Mouse (Mus musculus): ENCODE measurements at regions not wholly inside any gene's neighbourhood (a gene's known extent, or its start where the extent isn't known, plus 50 kb on each side); places are given as distances from the start of the nearest gene placed in this dataset.
"Not testable (repeated sequence)": the region's sequence is repeated elsewhere in the genome, so short reads cannot be mapped to it uniquely, and the experiment has no call there.

DNA sequence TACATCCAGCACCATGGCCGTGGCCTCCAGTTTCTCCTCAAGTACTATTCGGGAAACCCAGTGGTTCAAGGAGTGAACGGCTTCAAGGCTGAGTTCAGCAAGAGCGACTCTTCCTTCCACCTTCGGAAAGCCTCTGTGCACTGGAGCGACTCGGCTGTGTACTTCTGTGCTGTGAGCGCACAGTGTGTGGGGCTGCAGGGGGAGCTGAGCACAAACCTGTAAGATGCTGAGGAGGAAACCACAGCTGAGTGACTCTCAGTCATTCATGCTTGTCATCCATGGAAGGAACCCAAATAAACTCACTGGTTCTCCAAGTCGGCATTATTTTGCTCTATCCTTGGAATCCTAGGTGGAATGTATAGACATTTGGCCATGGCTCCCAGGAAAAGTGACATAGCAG lies 297.1 kb upstream of the Olfr1507 start:
- in situ Hi-C loops (cut with MboI; ENCODE audit: low sequenced_read_pairs) = not testable (repeated sequence)

- in situ Hi-C loops (cut with MboI; ENCODE audit: low sequenced_read_pairs) = not testable (repeated sequence)
Observed at GRCm38 (mm10) chr14:52791828-52792227, 296.3 kb upstream of the Olfr1507 start.

GRCm38 (mm10) chr14:52782832-52783231 lies 287.3 kb upstream of the Olfr1507 start:
- in situ Hi-C loops (cut with MboI; ENCODE audit: low sequenced_read_pairs) = not testable (repeated sequence)

DNA sequence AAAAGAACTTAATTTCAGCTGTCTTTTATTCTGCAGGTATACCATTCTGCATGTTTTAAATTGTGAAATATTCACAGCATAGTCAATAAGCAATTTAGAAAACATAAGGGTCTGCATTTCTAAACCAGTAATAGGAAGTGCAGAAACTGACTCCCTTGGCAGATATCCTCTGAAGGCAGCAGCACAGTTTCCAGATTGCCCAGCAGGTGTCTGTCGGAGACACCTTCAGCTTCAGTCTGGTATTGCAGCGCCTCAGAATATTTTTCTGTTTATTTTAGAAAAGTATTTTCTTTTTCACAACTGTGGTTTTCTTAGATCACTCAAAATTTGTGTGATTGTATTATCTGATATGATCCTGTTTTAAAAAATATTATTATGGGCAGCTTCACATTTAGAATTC lies 280.3 kb upstream of the Olfr1507 start:
- in situ Hi-C loops (cut with MboI; ENCODE audit: low sequenced_read_pairs) = not testable (repeated sequence)

DNA sequence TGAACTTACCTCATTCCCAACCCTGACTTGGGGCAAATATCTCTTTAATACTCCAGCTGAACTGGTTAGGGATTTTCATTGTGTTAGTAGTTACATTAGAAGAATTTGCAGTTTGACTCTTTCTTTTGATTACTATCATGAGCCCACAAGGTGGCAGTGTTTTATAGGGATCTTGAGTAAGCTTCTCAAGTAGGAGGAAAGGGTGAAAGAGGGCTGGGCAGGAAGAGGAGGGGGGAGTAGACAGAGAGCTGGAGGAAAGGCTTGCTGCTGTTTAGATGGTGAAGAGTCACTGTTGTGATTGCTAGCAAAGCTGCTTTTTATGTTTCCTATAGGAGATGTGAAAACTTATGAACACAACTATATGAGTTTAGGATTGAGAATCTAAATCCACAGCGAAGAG lies 273.9 kb upstream of the Olfr1507 start:
- in situ Hi-C loops (cut with MboI; ENCODE audit: low sequenced_read_pairs) = not testable (repeated sequence)

GRCm38 (mm10) chr14:52752159-52752558 lies 256.6 kb upstream of the Olfr1507 start:
- in situ Hi-C loops (cut with MboI; ENCODE audit: low sequenced_read_pairs) = not testable (repeated sequence)

- in situ Hi-C loops (cut with MboI; ENCODE audit: low sequenced_read_pairs) = not testable (repeated sequence)
Observed at GRCm38 (mm10) chr14:52726680-52727079, 231.1 kb upstream of the Olfr1507 start.

DNA sequence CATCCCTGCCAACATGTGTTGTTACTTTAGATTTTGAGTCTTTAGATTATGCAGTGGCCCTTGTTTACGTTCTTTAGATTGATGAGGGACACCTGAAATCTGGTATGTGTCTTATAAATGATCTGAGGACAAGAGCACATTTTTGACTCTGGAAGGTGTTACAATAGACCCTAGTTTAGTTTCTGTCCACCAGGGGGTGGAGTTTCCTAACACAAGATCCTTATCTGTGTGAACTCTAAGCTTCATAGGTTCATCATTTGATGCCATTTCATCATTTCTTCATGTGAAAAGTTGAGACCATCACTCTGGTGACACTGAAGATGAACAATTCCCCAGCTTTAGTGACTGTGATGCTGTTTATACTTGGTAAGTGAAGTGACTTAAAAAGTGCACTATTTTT lies 229.4 kb upstream of the Olfr1507 start:
- in situ Hi-C loops (cut with MboI; ENCODE audit: low sequenced_read_pairs) = not testable (repeated sequence)

DNA sequence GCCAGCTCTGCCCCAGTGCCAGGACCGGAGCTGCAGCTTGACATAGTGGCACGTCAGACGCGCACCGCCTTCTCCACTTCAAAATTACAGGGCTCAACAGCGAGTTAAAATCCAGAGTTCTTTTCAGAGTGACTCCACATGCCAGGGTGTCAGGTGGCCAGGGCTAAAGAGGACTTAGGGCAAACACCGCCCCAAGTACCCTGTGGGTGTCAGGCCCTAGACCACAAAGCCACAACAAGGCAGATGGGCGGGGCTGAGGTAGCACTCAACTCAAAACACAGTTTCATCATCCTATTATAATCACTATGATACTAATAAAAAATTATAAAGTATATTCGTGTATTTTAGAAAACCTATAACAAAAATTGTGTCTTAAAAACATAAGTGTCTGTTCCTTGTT lies 225.1 kb upstream of the Olfr1507 start:
- in situ Hi-C loops (cut with MboI; ENCODE audit: low sequenced_read_pairs) = no loop called here

- in situ Hi-C loops (cut with MboI; ENCODE audit: low sequenced_read_pairs) = not testable (repeated sequence)
Observed at GRCm38 (mm10) chr14:52700851-52701250, 205.3 kb upstream of the Olfr1507 start.

DNA sequence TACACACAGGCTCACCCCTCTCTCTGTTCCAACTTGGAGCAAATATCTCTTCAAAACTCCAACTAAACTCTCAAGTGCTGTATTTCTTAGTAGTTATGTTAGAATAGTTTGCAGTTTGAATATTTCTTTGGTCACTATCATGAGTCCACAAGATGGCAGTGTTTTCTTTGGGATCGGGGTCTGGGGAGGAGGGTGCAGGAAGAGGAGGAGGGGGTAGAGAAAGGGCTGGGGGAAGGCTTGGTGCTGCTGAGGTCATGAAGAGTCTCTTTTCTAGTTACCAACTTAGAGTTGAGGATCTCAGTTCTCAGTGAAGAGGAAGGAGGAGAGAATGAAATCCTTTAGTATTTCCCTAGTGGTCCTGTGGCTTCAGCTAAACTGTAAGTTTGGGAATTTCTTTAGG lies 188.1 kb upstream of the Olfr1507 start:
- in situ Hi-C loops (cut with MboI; ENCODE audit: low sequenced_read_pairs) = not testable (repeated sequence)

DNA sequence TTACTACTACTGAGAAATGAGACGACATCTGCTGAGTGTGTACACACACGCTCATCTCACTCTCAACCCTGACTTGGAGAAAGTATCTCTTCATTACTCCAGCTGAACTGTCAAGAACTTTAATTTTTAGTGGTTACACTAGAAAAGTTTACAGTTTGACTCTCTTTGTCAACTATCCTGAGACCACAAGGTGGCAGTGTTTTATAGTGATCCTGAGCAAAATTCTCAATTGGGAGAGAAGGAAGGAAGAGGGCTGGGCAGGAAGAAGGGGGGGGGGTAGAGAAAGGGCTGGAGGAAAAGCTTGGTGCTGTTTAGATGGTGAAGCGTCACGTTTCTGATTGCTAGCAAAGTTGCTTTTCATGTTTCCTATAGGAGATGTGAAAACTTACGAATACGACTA lies 158.8 kb upstream of the Olfr1507 start:
- in situ Hi-C loops (cut with MboI; ENCODE audit: low sequenced_read_pairs) = no loop called here

- in situ Hi-C loops (cut with MboI; ENCODE audit: low sequenced_read_pairs) = no loop called here
Observed at GRCm38 (mm10) chr14:52638179-52638578, 142.6 kb upstream of the Olfr1507 start.

- in situ Hi-C loops (cut with MboI; ENCODE audit: low sequenced_read_pairs) = no loop called here
Observed at GRCm38 (mm10) chr14:52622184-52622583, 126.6 kb upstream of the Olfr1507 start.

GRCm38 (mm10) chr14:52580319-52580718 lies 84.8 kb upstream of the Olfr1507 start:
- in situ Hi-C loops (cut with MboI; ENCODE audit: low sequenced_read_pairs) = no loop called here

DNA sequence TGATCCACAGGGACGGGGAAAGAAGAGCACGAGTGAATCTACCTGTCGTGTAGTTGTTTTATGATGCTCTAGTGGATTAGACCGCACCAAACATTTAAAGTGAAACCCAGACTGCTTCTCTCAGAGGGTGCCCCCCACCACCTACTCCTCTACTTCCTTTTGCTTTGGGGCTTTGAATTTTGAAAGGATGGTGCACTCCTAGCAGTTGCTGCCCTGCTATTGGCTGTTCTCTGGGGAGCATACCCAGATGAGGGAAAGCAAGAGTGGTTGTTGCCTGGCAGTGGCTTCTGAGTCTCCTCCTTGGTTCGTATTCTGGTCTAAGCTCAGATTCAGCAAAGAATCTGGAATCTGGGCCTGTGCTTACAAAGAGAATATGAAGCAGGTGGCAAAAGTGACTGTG lies 71.4 kb upstream of the Olfr1507 start:
- in situ Hi-C loops (cut with MboI; ENCODE audit: low sequenced_read_pairs) = no loop called here

DNA sequence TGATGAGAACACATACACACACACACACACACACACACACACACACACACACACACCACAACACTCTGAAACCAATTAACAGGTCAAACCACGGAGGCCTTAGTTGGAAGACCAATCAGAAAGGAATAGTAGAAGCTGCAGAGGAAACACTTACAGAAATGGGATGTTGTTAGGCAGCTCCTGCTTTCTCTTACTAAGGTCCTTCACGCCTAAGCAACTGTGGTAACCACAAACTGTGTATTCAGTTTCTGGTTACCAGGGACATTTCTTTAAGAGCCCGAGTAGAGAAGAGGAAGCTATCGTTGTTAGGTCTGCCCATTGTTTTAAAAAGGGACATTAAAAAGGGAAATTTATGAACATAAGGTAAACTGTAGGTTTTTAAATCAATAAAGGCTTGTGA lies 70.1 kb upstream of the Olfr1507 start:
- in situ Hi-C loops (cut with MboI; ENCODE audit: low sequenced_read_pairs) = no loop called here

DNA sequence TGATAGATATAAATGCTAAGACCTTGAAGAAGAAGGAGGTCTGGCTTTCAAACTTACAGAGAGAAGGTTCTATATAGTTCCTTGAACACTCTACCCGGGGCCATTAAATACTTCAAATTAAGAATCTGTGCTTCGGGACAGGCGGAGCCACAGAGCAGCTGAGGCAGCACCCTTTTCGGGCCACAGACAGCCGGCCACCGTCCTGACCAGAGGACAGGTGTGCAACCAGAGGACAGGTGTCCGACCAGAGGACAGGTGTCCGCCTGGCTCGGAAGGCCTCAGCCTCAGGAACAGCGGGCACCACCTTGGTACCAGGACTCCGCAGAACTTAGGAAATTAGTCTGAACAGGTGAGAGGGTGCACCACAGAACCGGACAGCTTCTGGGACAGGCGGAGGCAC lies 60.8 kb upstream of the Olfr1507 start:
- in situ Hi-C loops (cut with MboI; ENCODE audit: low sequenced_read_pairs) = not testable (repeated sequence)

- in situ Hi-C loops (cut with MboI; ENCODE audit: low sequenced_read_pairs) = no loop called here
Observed at GRCm38 (mm10) chr14:52553399-52553798, 57.9 kb upstream of the Olfr1507 start.

GRCm38 (mm10) chr14:52547933-52548332 lies 52.4 kb upstream of the Olfr1507 start:
- in situ Hi-C loops (cut with MboI; ENCODE audit: low sequenced_read_pairs) = no loop called here

All from CH12F3 (cell line).